ENCODE assay signal across 7 mouse cellular contexts in the genomic region with DNA sequence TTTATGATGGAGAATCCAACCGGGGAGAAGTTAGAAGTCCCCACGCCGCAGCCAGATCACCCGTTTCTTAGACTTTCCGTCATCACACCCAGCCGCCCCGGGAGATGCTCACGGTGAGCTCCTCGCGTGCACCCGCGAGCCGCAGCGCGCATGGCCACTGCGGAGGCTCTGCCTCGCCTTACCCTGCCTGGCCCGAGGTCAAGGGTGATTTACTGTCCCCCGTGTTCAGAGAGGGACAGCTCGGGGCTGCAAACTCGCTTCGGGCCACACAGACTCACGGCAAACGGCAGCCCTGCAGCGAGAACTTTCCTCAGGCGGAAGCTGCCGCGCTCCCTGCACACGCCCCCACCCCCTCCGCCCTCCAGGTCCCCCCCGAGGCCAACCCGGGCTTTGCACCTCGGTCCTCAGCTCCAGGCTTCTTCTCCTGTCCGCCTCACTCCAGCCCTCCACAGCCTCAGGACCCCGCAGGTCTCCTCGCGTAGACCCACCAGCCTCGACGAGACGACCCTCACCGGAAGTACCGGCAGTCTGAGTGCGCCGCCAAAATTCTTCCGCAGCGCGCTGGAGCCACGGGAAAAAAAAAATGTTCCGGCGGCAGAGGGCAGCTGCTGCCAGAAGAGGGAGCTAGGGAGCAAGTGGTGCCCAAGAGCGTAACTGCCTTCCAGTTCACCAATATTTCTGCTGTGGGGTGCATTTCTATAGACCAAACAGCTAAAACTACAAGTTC. TPM values are rescaled to one million over a fixed set of nuclear protein-coding genes. Genes with fewer than 3 reads are reported as not detected.
DNase-seq lines count a peak whose midpoint lies in the region; ATAC-seq lines count a peak whose summit lies in the region.

Gtf2h2 (minus strand) TSS at position 519 of the 727 bp plus-strand sequence.

- no peaks in the 10 kb centered on the region for H3K9me3 ChIP-seq in intestine, embryonic 15.5 days
- H3K9me3 ChIP-seq in midbrain, embryonic 10.5 days (replicated peaks), result no peaks in the 10 kb centered on the region

- H3K9ac ChIP-seq in intestine, embryonic 15.5 days, result peak within 1 kb of the TSS; percentile 86

- H3K4me1 ChIP-seq in intestine, embryonic 15.5 days (replicated peaks), result 0 out of 2 replicates have a peak, but pooled peaks cover 5% of the 10 kb centered on the region
- peaks cover 16% of the 10 kb centered on the region for H3K4me1 ChIP-seq in midbrain, embryonic 10.5 days

- H3K36me3 ChIP-seq in intestine, embryonic 15.5 days, result no peaks in the 10 kb centered on the region
- peaks cover 27% of the 10 kb centered on the region for H3K36me3 ChIP-seq in midbrain, embryonic 10.5 days

- H3K4me2 ChIP-seq in intestine, embryonic 15.5 days (replicated peaks), result peak within 1 kb of the TSS; percentile 57

- WGBS in intestine, embryonic 15.5 days, result under 1% methylated on average over 51 of the region's 51 CpGs
- WGBS in midbrain, embryonic 10.5 days, result under 1% methylated on average over 51 of the region's 51 CpGs

- H3K27me3 ChIP-seq in intestine, embryonic 15.5 days (replicated peaks), result no peaks in the 10 kb centered on the region
- H3K27me3 ChIP-seq in midbrain, embryonic 10.5 days (ENCODE audit: low read depth, poor library complexity, severe bottlenecking), result no peaks in the 10 kb centered on the region

- peak within 1 kb of the TSS; percentile 83 for H3K4me3 ChIP-seq in intestine, embryonic 15.5 days (replicated peaks)
- peak within 1 kb of the TSS; percentile 94 for H3K4me3 ChIP-seq in midbrain, embryonic 10.5 days

- peak; percentile 87 to 89 for DNase-seq in adrenal gland, adult 18-20 months (ENCODE audit: low spot score in 2 of 2)
- peak; percentile 90 for DNase-seq in embryo, embryonic 11 days
- peak; percentile 75 to 85 for DNase-seq in gastrocnemius, postnatal 36 days
- DNase-seq in left cerebral cortex, postnatal 25 days (ENCODE audit: low spot score in 2 of 2), result peak; percentile 83
- peak; percentile 89 for DNase-seq in midbrain, embryonic 10.5 days (ENCODE audit: low spot score)
- DNase-seq in right cerebral cortex, postnatal 4 days, result peak; percentile 88

- ATAC-seq in intestine, embryonic 15.5 days, result peak; percentile 86

- intact Hi-C loops in gastrocnemius, postnatal 36 days (cut with DNase I), result loop anchor here (10.0 kb wide), 1 partner anchor 163 kb away; the partner anchor contains the start of genes Ak6, Rad17 and Taf9
- intact Hi-C loops in left cerebral cortex, postnatal 25 days (cut with DNase I), result loop anchor here (1.0 kb wide), 1 partner anchor 124 kb away; the partner anchor contains the start of gene Marveld2

- H3K27ac ChIP-seq in intestine, embryonic 15.5 days, result peak within 1 kb of the TSS; percentile 89
- peak within 1 kb of the TSS; percentile 94 for H3K27ac ChIP-seq in midbrain, embryonic 10.5 days (replicated peaks)

RNA-seq across cellular contexts. Expression of gene Gtf2h2, which starts in this region (rescaled TPM):
- 10 to 100 TPM; 27.8 to 31.4 TPM for total RNA-seq in adrenal gland, adult 18-20 months (2021)
- total RNA-seq in gastrocnemius, postnatal 36 days (2021), result 10 to 100 TPM; 18.3 to 21.5 TPM
- 78.8 and 79.0 TPM in 2 replicates for polyA plus RNA-seq in intestine, embryonic 15.5 days (2015; fragmentation: Nextera tagmentation; extraction: Ambion mirVana)
- 10 to 100 TPM; 28.6 to 34.8 TPM for total RNA-seq in left cerebral cortex, postnatal 25 days (2021)
- 90.4 and 90.5 TPM in 2 replicates for polyA plus RNA-seq in midbrain, embryonic 10.5 days (2016; fragmentation: Nextera tagmentation; extraction: Ambion mirVana)

Comparison
In these comparisons a context has a peak if more than half of its experiments do, and no peak if none do; other contexts are left out.
1. Peak in every context shown above with its lines: DNase-seq, ATAC-seq, H3K4me3 ChIP-seq and H3K27ac ChIP-seq.